Mouse (Mus musculus) small intestine, adult 10 weeks (tissue): ENCODE measurements around the gene Ncdn. TPM values are rescaled to one million over a fixed set of nuclear protein-coding genes. Genes with fewer than 3 reads are reported as not detected.

Source experiments
- polyA plus RNA-seq: library from polyadenylated mRNA; stranded (reverse); fragments of 350-450 nt; fragmentation: Illumina TruSeq; extraction: RNeasy Lipid Tissue Mini Kit (QIAGEN cat#74804); gene quantifications from one replicate; pipeline ENCODE4 v1.2.3, GENCODE M21; 2014; ENCODE audit warnings: low replicate concordance

Gene Ncdn
- polyA plus RNA-seq: 0.11 TPM

DNA sequence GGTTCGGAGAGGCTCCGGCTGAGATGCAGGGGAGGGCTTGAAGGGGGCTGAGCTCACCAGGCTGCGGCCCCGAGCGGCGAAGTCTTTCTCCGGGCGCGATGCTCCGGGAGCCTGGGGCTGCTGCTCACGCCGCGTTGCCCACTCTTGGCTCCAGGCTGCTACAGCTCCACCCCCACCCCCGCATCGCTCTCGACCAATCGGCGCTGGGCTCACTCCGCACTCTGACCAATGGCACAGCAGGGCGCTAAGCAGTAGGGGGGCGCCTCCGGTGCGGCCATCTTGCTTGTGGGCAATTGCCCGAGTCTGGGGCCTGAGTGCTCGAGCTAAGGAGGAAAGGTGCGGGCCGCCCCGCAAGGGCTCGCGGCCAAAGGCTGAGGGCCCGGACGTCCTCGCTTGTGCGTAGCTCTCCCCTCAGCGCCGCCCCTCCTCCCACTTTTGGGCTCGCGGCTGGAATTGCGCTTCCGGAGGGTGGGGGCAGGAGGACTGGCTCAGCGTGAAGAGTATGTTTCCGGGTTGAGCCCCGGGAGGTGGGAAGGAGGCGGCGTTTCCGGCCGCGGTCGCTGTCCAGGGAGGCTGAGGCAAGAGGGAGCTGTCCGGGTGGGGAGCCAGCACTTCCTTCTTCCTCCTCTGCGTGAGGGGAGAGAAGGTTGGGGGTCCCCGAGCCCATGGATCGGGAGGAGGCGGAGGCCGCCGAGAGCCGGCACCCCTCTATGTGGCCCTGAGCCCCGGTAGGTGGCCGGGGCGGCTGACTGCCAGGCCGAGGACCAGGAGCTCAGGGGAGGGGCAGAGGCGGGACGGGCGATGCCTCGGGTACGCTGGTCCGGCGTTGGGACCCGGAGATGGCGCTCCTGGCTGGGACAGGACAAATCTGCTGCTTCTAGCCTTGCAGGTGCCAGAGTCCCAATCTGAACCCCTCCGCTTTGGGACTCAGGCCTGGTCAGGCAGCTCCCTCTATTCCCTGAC lies at the start of gene Ncdn, which contains the start of gene AU040320:
Gene Ncdn, minus strand, starts transcription at position 171 of the 963 bp plus-strand sequence.
Gene AU040320, plus strand, starts transcription at position 277 of the 963 bp plus-strand sequence.

DNA sequence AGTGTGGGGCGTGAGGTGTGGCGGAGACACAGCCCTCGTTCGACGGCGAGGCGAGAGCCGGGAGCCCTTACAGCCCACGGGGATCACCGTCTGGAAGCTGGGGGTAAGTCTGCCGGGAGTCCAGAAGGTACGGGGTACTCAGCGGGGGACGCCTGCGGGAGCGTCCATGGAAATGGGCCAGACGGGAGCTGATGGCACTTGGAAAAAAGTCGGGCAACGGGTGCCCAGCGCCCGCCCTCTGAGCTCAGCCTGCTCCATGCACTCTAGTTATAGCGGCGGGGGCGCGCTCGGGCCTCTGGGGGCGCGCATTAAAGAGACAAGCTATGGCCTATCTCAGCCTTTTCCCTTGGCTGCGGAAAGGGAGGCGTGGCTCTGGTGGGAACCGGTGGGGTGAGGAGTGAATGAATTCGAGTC lies 17.2 kb downstream of the Ncdn start, which contains the start of gene Tfap2e:
Gene Tfap2e, minus strand, starts transcription at position 240 of the 414 bp plus-strand sequence.

Other genes with a start within 250 kb of the Ncdn start
- 3.9 TPM for gene Ago4, start 220.0 kb downstream of the Ncdn start, polyA plus RNA-seq
- gene Clspn, start 196.5 kb downstream of the Ncdn start, polyA plus RNA-seq: 3.3 TPM
- gene 5730409E04Rik, start 143.6 kb downstream of the Ncdn start, polyA plus RNA-seq: 1.2 TPM
- 63.6 TPM for gene Psmb2, start 75.8 kb downstream of the Ncdn start, polyA plus RNA-seq
- not detected for gene Tfap2e, start 17.2 kb downstream of the Ncdn start, polyA plus RNA-seq
- 8.5 TPM for gene AU040320, start 106 bp upstream of the Ncdn start, polyA plus RNA-seq
- 11.4 TPM for gene Zmym4, start 214.7 kb upstream of the Ncdn start, polyA plus RNA-seq